In genomic region chr8:28298896-28299793, GRCm38 (mm10) we compare ENCODE assay signal across 8 mouse cellular contexts.
DNase-seq lines count a peak whose midpoint lies in the region; ATAC-seq lines count a peak whose summit lies in the region.

No protein-coding gene starts in this region.

- 52% methylated on average over 5 of the region's 5 CpGs for WGBS in embryonic facial prominence, embryonic 13.5 days
- 83% methylated on average over 5 of the region's 5 CpGs for WGBS in embryonic facial prominence, embryonic 10.5 days
- 59% methylated on average over 5 of the region's 5 CpGs for WGBS in heart, embryonic 15.5 days

- 0 out of 2 replicates have a peak, but pooled peaks cover 8% of the 10 kb centered on the region for H3K4me1 ChIP-seq in embryonic facial prominence, embryonic 13.5 days
- no peaks in the 10 kb centered on the region for H3K4me1 ChIP-seq in embryonic facial prominence, embryonic 10.5 days
- H3K4me1 ChIP-seq in heart, embryonic 15.5 days (replicated peaks), result 0 out of 2 replicates have a peak, but pooled peaks cover 2% of the 10 kb centered on the region

- H3K9ac ChIP-seq in embryonic facial prominence, embryonic 13.5 days, result no peak overlapping the region
- H3K9ac ChIP-seq in heart, embryonic 15.5 days, result no peak overlapping the region

- ATAC-seq in embryonic facial prominence, embryonic 13.5 days (ENCODE audit: insufficient number of reproducible peaks, insufficient read depth, low FRiP score, low TSS enrichment, low read depth), result peak; percentile 52
- no peak for ATAC-seq in heart, embryonic 15.5 days (replicated peaks; ENCODE audit: insufficient number of reproducible peaks, insufficient read depth, low FRiP score, low read depth)
- no peak for ATAC-seq in monocyte, adult 5-6 weeks (replicated peaks; ENCODE audit: insufficient number of reproducible peaks, low FRiP score, low TSS enrichment, poor library complexity, severe bottlenecking)

- no peaks in the 10 kb centered on the region for H3K27me3 ChIP-seq in embryonic facial prominence, embryonic 13.5 days
- H3K27me3 ChIP-seq in embryonic facial prominence, embryonic 10.5 days (replicated peaks; ENCODE audit: low read depth, poor library complexity, severe bottlenecking), result no peaks in the 10 kb centered on the region
- H3K27me3 ChIP-seq in heart, embryonic 15.5 days, result no peaks in the 10 kb centered on the region

- H3K36me3 ChIP-seq in embryonic facial prominence, embryonic 13.5 days, result no peaks in the 10 kb centered on the region
- no peaks in the 10 kb centered on the region for H3K36me3 ChIP-seq in embryonic facial prominence, embryonic 10.5 days (replicated peaks)
- H3K36me3 ChIP-seq in heart, embryonic 15.5 days, result no peaks in the 10 kb centered on the region

- H3K4me2 ChIP-seq in embryonic facial prominence, embryonic 13.5 days, result no peak overlapping the region
- H3K4me2 ChIP-seq in heart, embryonic 15.5 days, result no peak overlapping the region

- no peak for DNase-seq in embryonic facial prominence, embryonic 10.5 days (ENCODE audit: low spot score)
- peak; percentile 14 for DNase-seq in 3134 (ENCODE audit: extremely low read depth, insufficient read length, low spot score)
- peak; percentile 5 for DNase-seq in layer of hippocampus, adult 9-10 months (ENCODE audit: low spot score)
- DNase-seq in urinary bladder, postnatal 14 days (ENCODE audit: low spot score), result no peak
- no peak for DNase-seq in cerebellum, adult 9-10 months

- no peak overlapping the region for H3K27ac ChIP-seq in embryonic facial prominence, embryonic 13.5 days
- H3K27ac ChIP-seq in embryonic facial prominence, embryonic 10.5 days (replicated peaks), result no peak overlapping the region
- H3K27ac ChIP-seq in heart, embryonic 15.5 days, result 0 out of 2 replicates have a peak overlapping the region, but pooled peaks have one; percentile 3

- no peaks in the 10 kb centered on the region for H3K9me3 ChIP-seq in embryonic facial prominence, embryonic 13.5 days
- H3K9me3 ChIP-seq in embryonic facial prominence, embryonic 10.5 days, result no peaks in the 10 kb centered on the region
- no peaks in the 10 kb centered on the region for H3K9me3 ChIP-seq in heart, embryonic 15.5 days (replicated peaks)

- no peak overlapping the region for H3K4me3 ChIP-seq in embryonic facial prominence, embryonic 13.5 days
- no peak overlapping the region for H3K4me3 ChIP-seq in embryonic facial prominence, embryonic 10.5 days
- no peak overlapping the region for H3K4me3 ChIP-seq in heart, embryonic 15.5 days

Comparison
In these comparisons a context has a peak if more than half of its experiments do, and no peak if none do; other contexts are left out.
1. DNase-seq: peak in 3134 (single experiment) and layer of hippocampus, adult 9-10 months (single experiment); none in embryonic facial prominence, embryonic 10.5 days (single experiment), urinary bladder, postnatal 14 days (single experiment) and cerebellum, adult 9-10 months (single experiment).